Mouse (Mus musculus): Measurements from ENCODE around the gene Aqp1.

GRCm38 (mm10) chr6:55396622-55397041, 60.4 kb downstream of the Aqp1 start:
- TF ChIP-seq POLR2A (IDR thresholded peaks at IDR 0.05; ENCODE audit: low read depth, low read length) (no peak), CTCF (conservative IDR thresholded peaks at IDR 0.05 in 1 of 2, IDR thresholded peaks at IDR 0.05 in 1 of 2; ENCODE audit: low read depth in 2 of 2, low read length in 2 of 2) (no peak), USF2 (conservative IDR thresholded peaks at IDR 0.05; ENCODE audit: low read depth, low read length) (no peak), USF1 (IDR thresholded peaks at IDR 0.05; ENCODE audit: low read depth, low read length) (no peak), JUND (conservative IDR thresholded peaks at IDR 0.05; ENCODE audit: low read depth, low read length) (no peak), BHLHE40 (IDR thresholded peaks at IDR 0.05; ENCODE audit: low read depth, low read length) (no peak), POLR2AphosphoS2 (IDR thresholded peaks at IDR 0.05; ENCODE audit: low read depth, low read length) (no peak), ZC3H11A (IDR thresholded peaks at IDR 0.05; ENCODE audit: low read depth, low read length) (no peak), ELF1 (IDR thresholded peaks at IDR 0.05; ENCODE audit: low read depth, low read length) (no peak), NELFE (IDR thresholded peaks at IDR 0.05; ENCODE audit: low read depth, low read length) (no peak), SMC3 (IDR thresholded peaks at IDR 0.05; ENCODE audit: low read depth, low read length) (no peak), MAFK (IDR thresholded peaks at IDR 0.05; ENCODE audit: insufficient replicate concordance, low read length) (no peak), HCFC1 (IDR thresholded peaks at IDR 0.05; ENCODE audit: low read depth, low read length) (no peak)

Data from CH12.LX (cell line).